Mouse (Mus musculus) embryonic fibroblast, embryonic 13.5 days (primary cell): ENCODE measurements around the gene Rgma. TPM values are rescaled to one million over a fixed set of nuclear protein-coding genes. Genes with fewer than 3 reads are reported as not detected.
A peak's percentile ranks its signal among the peaks of the same experiment; 100 is the strongest.

Experiments
- H3K27ac ChIP-seq: 2 replicates; pipeline ENCODE4 v1.5.1; 2012; ENCODE audit warnings: low read length, control low read depth, inconsistent platforms; ENCODE audit not compliant: insufficient read depth
- H3K4me1 ChIP-seq: 2 replicates; pipeline ENCODE4 v1.6.1; 2011; ENCODE audit warnings: low read length; ENCODE audit not compliant: control insufficient read depth, insufficient read depth
- H3K4me3 ChIP-seq: 2 replicates; pipeline ENCODE4 v1.5.1; 2011; ENCODE audit warnings: mild to moderate bottlenecking, control low read depth, low read length; ENCODE audit not compliant: insufficient read depth
- CTCF ChIP-seq: IDR thresholded peaks from 2 replicates; pipeline ENCODE4 v1.5.1; 2011; ENCODE audit warnings: mild to moderate bottlenecking, control low read depth, low read length, moderate library complexity, borderline replicate concordance; ENCODE audit not compliant: insufficient read depth
- POLR2A ChIP-seq: IDR thresholded peaks from 2 replicates; pipeline ENCODE4 v1.6.1; 2011; ENCODE audit warnings: low read depth, mild to moderate bottlenecking, control low read depth, low read length, moderate library complexity
- polyA plus RNA-seq: library from polyadenylated mRNA; stranded (reverse); fragments of >200 nt; gene quantifications from 2 replicates; pipeline ENCODE4 v1.2.4, GENCODE M21; 2011; ENCODE audit warnings: low read depth; ENCODE audit not compliant: missing spikeins, insufficient read length

Rgma gene
- 12.6 and 19.3 TPM in 2 replicates for polyA plus RNA-seq

- Histone ChIP-seq H3K4me3 (peak within 1 kb of the TSS; percentile 46), H3K27ac (peak within 1 kb of the TSS; percentile 6; the same call in 1 of the 2 replicates), H3K4me1 (0 out of 2 replicates have a peak, but pooled peaks cover 2% of the 10 kb centered on the region)
- TF ChIP-seq CTCF (no peak), POLR2A (peak; percentile 29)
Measured at GRCm38 (mm10) chr7:73375257-73376100, at the start of gene Rgma. TSS of gene Rgma (plus strand) at chr7:73375509.

- Histone ChIP-seq H3K4me3 (no peak overlapping the region), H3K27ac (no peak overlapping the region), H3K4me1 (peaks cover 7% of the 10 kb centered on the region)
- TF ChIP-seq POLR2A, result no peak
Measured at GRCm38 (mm10) chr7:73326236-73326635, 49.1 kb upstream of the Rgma start.

- no peak overlapping the region for H3K27ac ChIP-seq
- H3K4me3 ChIP-seq, result no peak overlapping the region
- H3K4me1 ChIP-seq, result peaks cover 7% of the 10 kb centered on the region
- TF ChIP-seq CTCF (no peak), POLR2A (no peak)
Measured at GRCm38 (mm10) chr7:73326680-73327079, 48.6 kb upstream of the Rgma start.

- peak overlapping the region; percentile 31; the same call in 1 of the 2 replicates for H3K27ac ChIP-seq
- H3K4me1 ChIP-seq, result peaks cover 7% of the 10 kb centered on the region
- TF ChIP-seq CTCF (no peak), POLR2A (no peak)
- no peak overlapping the region for H3K4me3 ChIP-seq
Measured at GRCm38 (mm10) chr7:73327193-73327592, 48.1 kb upstream of the Rgma start.

GRCm38 (mm10) chr7:73327652-73328051, 47.7 kb upstream of the Rgma start:
- Histone ChIP-seq H3K27ac (no peak overlapping the region), H3K4me3 (no peak overlapping the region), H3K4me1 (peaks cover 7% of the 10 kb centered on the region)
- no peak for TF ChIP-seq CTCF
- TF ChIP-seq POLR2A, result no peak

GRCm38 (mm10) chr7:73328653-73329207, 46.6 kb upstream of the Rgma start:
- Histone ChIP-seq H3K4me1 (peaks cover 7% of the 10 kb centered on the region), H3K27ac (no peak overlapping the region), H3K4me3 (no peak overlapping the region)
- no peak for TF ChIP-seq CTCF
- TF ChIP-seq POLR2A, result no peak

GRCm38 (mm10) chr7:73330754-73331153, 44.6 kb upstream of the Rgma start:
- H3K27ac ChIP-seq, result no peak overlapping the region
- no peak overlapping the region for H3K4me3 ChIP-seq
- TF ChIP-seq POLR2A, result no peak
- TF ChIP-seq CTCF, result no peak
- H3K4me1 ChIP-seq, result peaks cover 7% of the 10 kb centered on the region

GRCm38 (mm10) chr7:73331645-73332044, 43.7 kb upstream of the Rgma start:
- peaks cover 7% of the 10 kb centered on the region for H3K4me1 ChIP-seq
- TF ChIP-seq CTCF, result no peak
- TF ChIP-seq POLR2A, result no peak
- no peak overlapping the region for H3K27ac ChIP-seq
- H3K4me3 ChIP-seq, result no peak overlapping the region

GRCm38 (mm10) chr7:73333398-73333988, 41.8 kb upstream of the Rgma start:
- no peak for TF ChIP-seq CTCF
- TF ChIP-seq POLR2A, result no peak
- peaks cover 4% of the 10 kb centered on the region for H3K4me1 ChIP-seq
- no peak overlapping the region for H3K27ac ChIP-seq
- no peak overlapping the region for H3K4me3 ChIP-seq

GRCm38 (mm10) chr7:73334883-73335282, 40.4 kb upstream of the Rgma start:
- H3K4me1 ChIP-seq, result no peaks in the 10 kb centered on the region; the same call in 1 of the 2 replicates
- H3K27ac ChIP-seq, result no peak overlapping the region
- TF ChIP-seq CTCF (no peak), POLR2A (no peak)
- no peak overlapping the region for H3K4me3 ChIP-seq

- Histone ChIP-seq H3K4me3 (no peak overlapping the region), H3K4me1 (no peaks in the 10 kb centered on the region), H3K27ac (no peak overlapping the region)
- TF ChIP-seq POLR2A (no peak), CTCF (no peak)
Measured at GRCm38 (mm10) chr7:73336380-73336779, 38.9 kb upstream of the Rgma start.
